Mouse (Mus musculus) erythroblast, embryonic 14.5 days (primary cell): Measurements from ENCODE around the gene Gm10392.

ENCODE experiments used
- GATA1 ChIP-seq: IDR thresholded peaks from 2 replicates; pipeline ENCODE4 v1.6.1; 2012; ENCODE audit warnings: low read length, inconsistent platforms, mixed read lengths
- TAL1 ChIP-seq: IDR thresholded peaks from 3 replicates; pipeline ENCODE4 v1.6.1; 2012; ENCODE audit warnings: low read length, inconsistent platforms, mixed read lengths

- TF ChIP-seq GATA1 (no peak), TAL1 (no peak)
Observed at GRCm38 (mm10) chr11:77505291-77505980, 13.6 kb downstream of the Gm10392 start.
